Mouse (Mus musculus): ENCODE measurements around the gene Rcsd1. TPM values are rescaled to one million over a fixed set of nuclear protein-coding genes. Genes with fewer than 3 reads are reported as not detected.

Gene Rcsd1
- polyA plus RNA-seq, 1 experiment from 2014 or later = 10.7 TPM

Small RNA genes within 50 kb of the gene (microRNA-seq; reads per million reads assigned to microRNA genes)
- not detected for gene Gm44458

Other genes with a start within 250 kb of the Rcsd1 start
- gene Dcaf6, start 249.3 kb downstream of the Rcsd1 start, polyA plus RNA-seq (2016; fragmentation: Nextera tagmentation; extraction: Ambion mirVana) = 15.5 and 15.9 TPM in 2 replicates
- gene Mpc2, start 249.1 kb downstream of the Rcsd1 start, polyA plus RNA-seq (2016; fragmentation: Nextera tagmentation; extraction: Ambion mirVana) = 184 and 196 TPM in 2 replicates
- not detected in 2 replicates for gene Adcy10, start 224.6 kb downstream of the Rcsd1 start, polyA plus RNA-seq (2016; fragmentation: Nextera tagmentation; extraction: Ambion mirVana)
- 49.3 and 50.3 TPM in 2 replicates for gene Mpzl1, start 75.2 kb downstream of the Rcsd1 start, polyA plus RNA-seq (2016; fragmentation: Nextera tagmentation; extraction: Ambion mirVana)
- gene Creg1, start 54.0 kb upstream of the Rcsd1 start, polyA plus RNA-seq (2016; fragmentation: Nextera tagmentation; extraction: Ambion mirVana) = 299 and 300 TPM in 2 replicates
- 0.23 and 0.32 TPM in 2 replicates for gene Cd247, start 78.9 kb upstream of the Rcsd1 start, polyA plus RNA-seq (2016; fragmentation: Nextera tagmentation; extraction: Ambion mirVana)